Mouse (Mus musculus): ENCODE measurements at regions not wholly inside any gene's neighbourhood (a gene's known extent, or its start where the extent isn't known, plus 50 kb on each side); places are given as distances from the start of the nearest gene placed in this dataset.

DNA sequence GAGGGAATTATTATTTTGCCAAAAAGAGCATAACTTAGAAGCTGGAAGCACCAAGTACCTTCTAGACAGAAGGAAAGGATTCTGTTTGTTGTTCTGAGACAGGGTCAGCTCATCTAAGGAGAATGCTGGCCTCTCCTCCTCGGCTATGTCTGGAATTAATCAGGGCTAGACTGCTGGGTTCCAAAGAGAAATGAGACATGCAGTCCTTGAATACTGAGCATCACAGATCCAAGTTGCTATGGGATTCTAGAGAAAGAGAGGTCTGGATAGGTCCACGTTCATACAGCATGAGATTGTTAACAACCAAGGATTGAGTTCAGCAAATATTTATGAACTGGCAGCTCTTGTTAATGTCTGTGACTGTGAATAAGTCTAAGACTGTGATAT, 63.7 kb upstream of the Slc22a23 start:
- Histone ChIP-seq H3K4me3 (no peak overlapping the region), H3K4me2 (no peak overlapping the region), H3K9ac (no peak overlapping the region), H3K27ac (no peak overlapping the region), H3K9me3 (no peaks in the 10 kb centered on the region), H3K27me3 (no peaks in the 10 kb centered on the region), H3K4me1 (0 out of 2 replicates have a peak, but pooled peaks cover 4% of the 10 kb centered on the region), H3K36me3 (no peaks in the 10 kb centered on the region)
- ATAC-seq (ENCODE audit: borderline replicate concordance, extremely low read depth, low FRiP score, low TSS enrichment) = no peak
- WGBS = 35% methylated on average over 2 of the region's 2 CpGs

DNA sequence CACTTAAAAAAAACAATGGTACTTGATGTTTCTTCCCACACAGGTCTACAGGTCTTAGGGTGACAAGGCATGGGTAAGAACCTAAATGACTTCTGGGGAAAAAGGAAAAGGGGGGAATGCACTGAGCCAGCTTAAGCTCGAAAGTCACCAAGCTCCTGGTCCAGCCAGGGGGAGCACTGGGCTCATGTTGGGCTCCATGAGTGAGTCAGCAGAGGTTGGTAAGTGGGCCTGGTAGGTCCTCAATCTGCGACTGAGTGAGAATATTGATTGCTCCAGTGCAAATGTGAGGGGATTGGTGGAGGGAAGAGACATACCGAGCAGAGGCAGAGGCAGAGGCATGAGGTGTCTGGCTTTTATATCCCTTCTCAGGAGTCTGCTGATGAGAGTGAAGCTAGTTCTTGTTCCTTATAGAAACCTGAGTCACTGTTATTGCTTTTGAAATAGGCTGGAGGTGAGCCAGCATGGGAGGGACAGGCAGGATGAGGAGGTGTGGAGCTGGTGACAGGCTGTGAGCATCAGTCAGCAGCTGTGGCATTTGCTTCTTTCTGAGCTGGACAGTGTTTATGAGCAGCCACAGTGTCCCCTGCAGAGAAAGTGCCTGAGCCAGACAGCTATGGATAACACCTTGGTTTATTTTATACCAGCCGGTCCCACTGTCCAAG, 63.2 kb upstream of the Slc22a23 start:
- WGBS = 42% methylated on average over 4 of the region's 4 CpGs
- ATAC-seq (ENCODE audit: borderline replicate concordance, extremely low read depth, low FRiP score, low TSS enrichment) = no peak
- Histone ChIP-seq H3K9ac (no peak overlapping the region), H3K27ac (no peak overlapping the region), H3K4me1 (0 out of 2 replicates have a peak, but pooled peaks cover 4% of the 10 kb centered on the region), H3K4me3 (no peak overlapping the region), H3K4me2 (no peak overlapping the region), H3K27me3 (no peaks in the 10 kb centered on the region), H3K36me3 (no peaks in the 10 kb centered on the region), H3K9me3 (no peaks in the 10 kb centered on the region)

DNA sequence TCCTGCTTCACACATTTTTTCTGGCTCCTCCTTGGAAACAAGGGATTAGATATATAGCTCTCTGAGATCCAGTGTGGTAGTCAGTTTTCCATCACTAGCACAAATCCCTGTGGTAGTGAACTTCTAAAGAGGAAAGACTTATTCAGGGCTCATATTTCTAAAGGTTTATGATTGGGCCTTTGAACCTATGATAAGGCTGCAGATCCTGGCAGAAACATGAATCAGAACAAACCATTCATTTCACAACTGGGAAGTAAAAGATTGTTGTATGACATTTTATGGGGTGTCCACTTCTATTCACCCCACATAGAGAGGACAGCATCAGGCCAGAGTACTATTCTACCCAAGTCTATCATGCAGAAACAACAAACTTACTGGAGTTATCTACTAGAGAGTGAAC, 61.3 kb upstream of the Slc22a23 start:
- Histone ChIP-seq H3K4me3 (no peak overlapping the region), H3K27ac (no peak overlapping the region), H3K36me3 (no peaks in the 10 kb centered on the region), H3K9me3 (no peaks in the 10 kb centered on the region), H3K9ac (no peak overlapping the region), H3K4me1 (0 out of 2 replicates have a peak, but pooled peaks cover 4% of the 10 kb centered on the region), H3K27me3 (no peaks in the 10 kb centered on the region), H3K4me2 (no peak overlapping the region)
- ATAC-seq (ENCODE audit: borderline replicate concordance, extremely low read depth, low FRiP score, low TSS enrichment) = no peak

GRCm38 (mm10) chr13:34402631-34403030, 57.6 kb upstream of the Slc22a23 start:
- H3K9me3 ChIP-seq = no peaks in the 10 kb centered on the region
- H3K4me3 ChIP-seq = no peak overlapping the region
- H3K27me3 ChIP-seq = no peaks in the 10 kb centered on the region
- no peak for ATAC-seq (ENCODE audit: borderline replicate concordance, extremely low read depth, low FRiP score, low TSS enrichment)
- H3K9ac ChIP-seq = no peak overlapping the region
- H3K36me3 ChIP-seq = no peaks in the 10 kb centered on the region
- 72% methylated on average over 1 of the region's 1 CpGs for WGBS
- no peak overlapping the region for H3K27ac ChIP-seq
- H3K4me1 ChIP-seq = peaks cover 7% of the 10 kb centered on the region; the same call in 1 of the 2 replicates
- H3K4me2 ChIP-seq = no peak overlapping the region

DNA sequence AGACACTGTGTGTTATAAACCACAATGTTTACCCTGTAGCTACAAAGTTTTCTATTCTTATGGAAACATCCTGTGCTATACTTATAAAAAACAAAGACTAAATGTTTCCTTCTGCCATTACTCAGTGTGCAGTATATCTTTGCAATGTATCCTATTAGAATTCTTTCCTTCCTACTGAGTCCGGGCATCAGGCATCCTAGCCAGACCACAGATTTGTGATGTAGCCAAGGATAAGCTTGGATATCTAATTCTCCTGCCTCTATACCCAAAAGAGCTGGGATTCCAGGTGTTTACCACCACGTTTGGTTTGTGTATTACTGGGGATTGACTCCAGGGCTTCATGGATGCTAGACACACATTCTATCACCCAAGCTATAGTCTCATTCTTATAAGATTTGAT, 56.0 kb upstream of the Slc22a23 start:
- Histone ChIP-seq H3K4me1 (peaks cover 7% of the 10 kb centered on the region; the same call in 1 of the 2 replicates), H3K4me2 (no peak overlapping the region), H3K9ac (no peak overlapping the region), H3K27ac (no peak overlapping the region), H3K36me3 (no peaks in the 10 kb centered on the region), H3K9me3 (no peaks in the 10 kb centered on the region), H3K4me3 (no peak overlapping the region), H3K27me3 (no peaks in the 10 kb centered on the region)
- 57% methylated on average over 2 of the region's 2 CpGs for WGBS
- no peak for ATAC-seq (ENCODE audit: borderline replicate concordance, extremely low read depth, low FRiP score, low TSS enrichment)

DNA sequence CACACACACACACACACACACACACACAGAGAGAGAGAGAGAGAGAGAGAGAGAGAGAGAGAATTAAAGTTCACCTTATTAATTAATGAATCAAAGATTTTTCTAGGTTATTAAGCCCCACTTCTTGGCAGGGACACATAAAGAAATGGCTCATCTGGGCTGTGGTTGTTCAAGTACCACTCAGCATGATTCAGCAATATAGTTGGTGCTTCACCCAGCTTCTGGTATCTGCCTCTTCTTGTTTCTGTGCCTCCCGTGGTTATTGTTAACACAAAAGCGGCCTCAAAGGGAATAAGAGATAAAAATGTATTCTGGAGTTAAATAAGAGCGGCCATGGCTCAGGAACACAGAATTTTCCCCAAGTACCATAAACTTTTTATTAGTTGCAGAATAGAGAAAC, 53.9 kb upstream of the Slc22a23 start:
- Histone ChIP-seq H3K36me3 (no peaks in the 10 kb centered on the region), H3K27ac (no peak overlapping the region), H3K4me1 (peaks cover 7% of the 10 kb centered on the region; the same call in 1 of the 2 replicates), H3K4me2 (no peak overlapping the region), H3K27me3 (no peaks in the 10 kb centered on the region), H3K9me3 (no peaks in the 10 kb centered on the region), H3K4me3 (no peak overlapping the region), H3K9ac (no peak overlapping the region)
- ATAC-seq (ENCODE audit: borderline replicate concordance, extremely low read depth, low FRiP score, low TSS enrichment) = no peak
- 57% methylated on average over 3 of the region's 3 CpGs for WGBS

DNA sequence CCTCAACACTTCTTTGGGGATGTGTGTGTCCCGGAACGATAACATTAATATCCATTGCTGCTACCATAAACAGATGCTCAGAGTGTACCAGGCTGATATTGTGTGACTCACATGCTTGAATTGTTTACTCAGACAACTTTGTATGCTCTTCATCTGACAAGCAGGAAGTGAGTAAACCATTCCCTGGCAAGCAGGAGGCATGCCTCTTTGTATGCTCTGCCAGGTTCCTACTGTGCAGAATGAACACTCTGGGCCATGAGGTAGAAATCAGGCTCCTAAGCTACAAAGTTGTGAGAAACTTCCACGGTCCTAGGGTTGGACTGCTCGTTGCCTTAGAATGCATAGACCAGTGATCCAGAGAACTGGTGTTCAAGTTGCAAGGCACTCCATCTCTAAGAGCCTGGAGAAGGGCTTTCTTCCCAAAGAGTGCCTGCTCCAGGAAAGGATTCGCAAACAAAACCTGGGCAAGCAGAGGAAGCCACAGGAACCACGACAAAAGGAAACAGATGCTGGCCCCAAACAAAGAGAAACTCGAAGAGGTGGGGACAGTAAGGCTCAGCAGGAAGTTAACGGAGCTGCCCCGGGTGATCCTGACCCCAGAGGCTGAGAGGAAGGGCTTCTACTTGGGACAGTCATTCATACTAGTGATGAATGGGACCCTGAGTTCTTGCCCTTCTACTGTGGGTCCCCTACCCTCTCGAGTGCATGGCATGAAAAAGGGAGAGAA, 53.2 kb upstream of the Slc22a23 start:
- H3K9me3 ChIP-seq = no peaks in the 10 kb centered on the region
- H3K4me1 ChIP-seq = peaks cover 7% of the 10 kb centered on the region; the same call in 1 of the 2 replicates
- H3K27ac ChIP-seq = peak overlapping the region; percentile 82
- ATAC-seq (ENCODE audit: borderline replicate concordance, extremely low read depth, low FRiP score, low TSS enrichment) = peak; percentile 52
- 27% methylated on average over 10 of the region's 10 CpGs for WGBS
- no peak overlapping the region for H3K4me3 ChIP-seq
- H3K9ac ChIP-seq = no peak overlapping the region
- H3K4me2 ChIP-seq = peak overlapping the region; percentile 18; the same call in 1 of the 2 replicates
- H3K27me3 ChIP-seq = no peaks in the 10 kb centered on the region
- no peaks in the 10 kb centered on the region for H3K36me3 ChIP-seq

- Histone ChIP-seq H3K36me3 (no peaks in the 10 kb centered on the region), H3K27ac (no peak overlapping the region), H3K27me3 (no peaks in the 10 kb centered on the region), H3K4me3 (no peak overlapping the region), H3K4me2 (no peak overlapping the region), H3K4me1 (peaks cover 7% of the 10 kb centered on the region; the same call in 1 of the 2 replicates), H3K9ac (no peak overlapping the region), H3K9me3 (no peaks in the 10 kb centered on the region)
- no peak for ATAC-seq (ENCODE audit: borderline replicate concordance, extremely low read depth, low FRiP score, low TSS enrichment)
These were observed 50.5 kb upstream of the Slc22a23 start for GRCm38 (mm10) chr13:34395504-34395903.

GRCm38 (mm10) chr13:34395010-34395409, 50.0 kb upstream of the Slc22a23 start:
- no peaks in the 10 kb centered on the region for H3K36me3 ChIP-seq
- ATAC-seq (ENCODE audit: borderline replicate concordance, extremely low read depth, low FRiP score, low TSS enrichment) = no peak
- H3K4me2 ChIP-seq = no peak overlapping the region
- H3K4me1 ChIP-seq = peaks cover 7% of the 10 kb centered on the region; the same call in 1 of the 2 replicates
- no peak overlapping the region for H3K4me3 ChIP-seq
- 41% methylated on average over 1 of the region's 1 CpGs for WGBS
- no peaks in the 10 kb centered on the region for H3K27me3 ChIP-seq
- no peak overlapping the region for H3K27ac ChIP-seq
- no peaks in the 10 kb centered on the region for H3K9me3 ChIP-seq
- H3K9ac ChIP-seq = no peak overlapping the region

Data from lung, embryonic 15.5 days (tissue).